ENCODE assay signal across 21 mouse cellular contexts in genomic region chr10:116450621-116451020, GRCm38 (mm10). TPM values are rescaled to one million over a fixed set of nuclear protein-coding genes. Genes with fewer than 3 reads are reported as not detected.
DNase-seq lines count a peak whose midpoint lies in the region; ATAC-seq and TF ChIP-seq lines count a peak whose summit lies in the region.
"Had no signal": no experiment of that assay in that cellular context is flagged by ENCODE, and none has a peak within 500 bp of the region (broad histone marks: within the 10 kb centered on the region; RNA-seq: fewer than 3 reads in every experiment).

No protein-coding gene starts in this region.

- no peak for TF ChIP-seq CTCF in cerebellum, adult 2 months (IDR thresholded peaks at IDR 0.05; ENCODE audit: borderline replicate concordance, insufficient read depth, low read depth, low read length)

- no peak overlapping the region for H3K9ac ChIP-seq in kidney, embryonic 15.5 days
- H3K9ac ChIP-seq: embryonic facial prominence, embryonic 15.5 days; limb, embryonic 13.5 days; liver, embryonic 14.5 days; neural tube, embryonic 13.5 days; stomach, embryonic 15.5 days had no signal

- peak; percentile 46; the same call in 1 of the 2 replicates for ATAC-seq in kidney, embryonic 15.5 days (replicated peaks; ENCODE audit: low FRiP score)
- ATAC-seq: hindbrain, postnatal 0 days; intestine, postnatal 0 days had no signal

- H3K27me3 ChIP-seq in cerebellum, adult 2 months (ENCODE audit: control insufficient read depth, insufficient read depth, low read length): no peaks in the 10 kb centered on the region
- no peaks in the 10 kb centered on the region for H3K27me3 ChIP-seq in kidney, embryonic 15.5 days
- no peaks in the 10 kb centered on the region for H3K27me3 ChIP-seq in embryonic facial prominence, embryonic 10.5 days (replicated peaks; ENCODE audit: low read depth, poor library complexity, severe bottlenecking)
- H3K27me3 ChIP-seq: CH12.LX; embryonic facial prominence, embryonic 15.5 days; limb, embryonic 13.5 days; megakaryocyte, embryonic 14.5 days; neural tube, embryonic 13.5 days; stomach, embryonic 15.5 days had no signal

- peaks cover 5% of the 10 kb centered on the region; the same call in 1 of the 2 replicates for H3K4me1 ChIP-seq in cerebellum, adult 2 months (ENCODE audit: control insufficient read depth, insufficient read depth, low read length)
- peaks cover 9% of the 10 kb centered on the region; the same call in 1 of the 2 replicates for H3K4me1 ChIP-seq in kidney, embryonic 15.5 days
- 0 out of 2 replicates have a peak, but pooled peaks cover 3% of the 10 kb centered on the region for H3K4me1 ChIP-seq in embryonic facial prominence, embryonic 10.5 days
- H3K4me1 ChIP-seq: hindbrain, embryonic 10.5 days; megakaryocyte, embryonic 14.5 days; neural tube, embryonic 13.5 days; stomach, embryonic 15.5 days had no signal

- TF ChIP-seq POLR2A in cerebellum, adult 2 months (IDR thresholded peaks at IDR 0.05; ENCODE audit: borderline replicate concordance, insufficient read depth, low read length): no peak

- H3K27ac ChIP-seq in cerebellum, adult 2 months (ENCODE audit: insufficient read depth, low read length): no peak overlapping the region
- H3K27ac ChIP-seq in kidney, embryonic 15.5 days: no peak overlapping the region
- no peak overlapping the region for H3K27ac ChIP-seq in embryonic facial prominence, embryonic 10.5 days (replicated peaks)
- H3K27ac ChIP-seq: embryonic facial prominence, embryonic 15.5 days; hindbrain, embryonic 10.5 days; hindbrain, postnatal 0 days; limb, embryonic 13.5 days; liver, embryonic 14.5 days; neural tube, embryonic 13.5 days; stomach, embryonic 15.5 days had no signal

- no peaks in the 10 kb centered on the region for H3K9me3 ChIP-seq in kidney, embryonic 15.5 days (replicated peaks)
- peaks cover 4% of the 10 kb centered on the region; the same call in 1 of the 2 replicates for H3K9me3 ChIP-seq in embryonic facial prominence, embryonic 10.5 days
- H3K9me3 ChIP-seq: embryonic facial prominence, embryonic 15.5 days; hindbrain, embryonic 10.5 days; stomach, embryonic 15.5 days had no signal

- no peak overlapping the region for H3K4me2 ChIP-seq in kidney, embryonic 15.5 days
- H3K4me2 ChIP-seq: embryonic facial prominence, embryonic 15.5 days; limb, embryonic 13.5 days; neural tube, embryonic 13.5 days; stomach, embryonic 15.5 days had no signal

- H3K4me3 ChIP-seq in cerebellum, adult 2 months (replicated peaks; ENCODE audit: insufficient read depth, low read depth, low read length): no peak overlapping the region
- H3K4me3 ChIP-seq in kidney, embryonic 15.5 days (replicated peaks): no peak overlapping the region
- no peak overlapping the region for H3K4me3 ChIP-seq in embryonic facial prominence, embryonic 10.5 days
- H3K4me3 ChIP-seq: embryonic facial prominence, embryonic 15.5 days; hindbrain, embryonic 10.5 days; limb, embryonic 13.5 days; megakaryocyte, embryonic 14.5 days; neural tube, embryonic 13.5 days; stomach, embryonic 15.5 days had no signal

- peak; percentile 39 to 50 for DNase-seq in cerebellum, postnatal 10 days
- DNase-seq in cerebellum, adult 2 months: no peak
- DNase-seq in kidney, adult 8-10 months: no peak
- peak; percentile 51 for DNase-seq in ovary, adult 18-20 months (ENCODE audit: low spot score)
- no peak for DNase-seq in ovary, postnatal 10 days (ENCODE audit: low spot score)
- peak; percentile 7 for DNase-seq in embryonic facial prominence, embryonic 10.5 days (ENCODE audit: low spot score)
- no peak for DNase-seq in thymus, postnatal 4 days
- DNase-seq: embryo, embryonic 11 days; midbrain, embryonic 14.5 days; right cerebral cortex, postnatal 25 days had no signal

- no peaks in the 10 kb centered on the region for H3K36me3 ChIP-seq in kidney, embryonic 15.5 days
- peaks cover 8% of the 10 kb centered on the region; the same call in 1 of the 2 replicates for H3K36me3 ChIP-seq in embryonic facial prominence, embryonic 10.5 days (replicated peaks)
- H3K36me3 ChIP-seq: stomach, embryonic 15.5 days had no signal

- 51% methylated on average over 9 of the region's 9 CpGs for WGBS in cerebellum, adult 2 months
- 42% methylated on average over 9 of the region's 9 CpGs for WGBS in kidney, embryonic 15.5 days
- 77% methylated on average over 9 of the region's 9 CpGs for WGBS in embryonic facial prominence, embryonic 10.5 days

RNA-seq across cellular contexts. Expression of gene Kcnmb4, which starts 23.1 kb away (rescaled TPM):
- polyA plus RNA-seq in cerebellum, adult 2 months (2012; rRNA removed): 88.8 and 104 TPM in 2 replicates
- polyA plus RNA-seq in kidney, embryonic 15.5 days (2015; fragmentation: Nextera tagmentation; extraction: Ambion mirVana): 4.6 and 5.6 TPM in 2 replicates
- 7.0 and 10.6 TPM in 2 replicates for polyA plus RNA-seq in embryonic facial prominence, embryonic 10.5 days (2016; fragmentation: Nextera tagmentation; extraction: Ambion mirVana)

Comparison
In these comparisons a context has a peak if more than half of its experiments do, and no peak if none do; other contexts are left out.
1. DNase-seq: peak in cerebellum, postnatal 10 days (2 of 2), ovary, adult 18-20 months (single experiment) and embryonic facial prominence, embryonic 10.5 days (single experiment); none in cerebellum, adult 2 months (0 of 2), kidney, adult 8-10 months (0 of 2), ovary, postnatal 10 days (single experiment) and thymus, postnatal 4 days (single experiment).